Mouse (Mus musculus) forebrain, postnatal 0 days (tissue): Measurements from ENCODE around the gene Ttc16. TPM values are rescaled to one million over a fixed set of nuclear protein-coding genes. Genes with fewer than 3 reads are reported as not detected.

Experiments used
- ATAC-seq: fragments of 200-750 bp; cut with Nextera tagmentation; 2 replicates; pipeline ENCODE4 v1.8.0; 2017; ENCODE audit warnings: mild to moderate bottlenecking, moderate library complexity
- DNase-seq: peaks from one replicate; pipeline ENCODE4 v3.0.0-alpha.2; 2015
- H3K27ac ChIP-seq: fragments of 300-500 bp; sonication (generic); 2 replicates; pipeline ENCODE4 v1.5.1; 2014; ENCODE audit warnings: low read depth, mild to moderate bottlenecking, antibody characterized with exemption, low read length, moderate library complexity, mixed read lengths
- H3K27me3 ChIP-seq: fragments of 300-500 bp; sonication (generic); 2 replicates; pipeline ENCODE4 v1.6.1; 2014; ENCODE audit warnings: mild to moderate bottlenecking, low read length, mixed read lengths; ENCODE audit not compliant: insufficient read depth
- H3K36me3 ChIP-seq: fragments of 300-500 bp; sonication (generic); 2 replicates; pipeline ENCODE4 v1.6.1; 2014; ENCODE audit warnings: mild to moderate bottlenecking, moderate library complexity; ENCODE audit not compliant: insufficient read depth
- H3K4me1 ChIP-seq: fragments of 300-500 bp; sonication (generic); 2 replicates; pipeline ENCODE4 v1.6.1; 2014; ENCODE audit warnings: antibody characterized with exemption; ENCODE audit not compliant: insufficient read depth
- H3K4me2 ChIP-seq: fragments of 300-500 bp; sonication (generic); 2 replicates; pipeline ENCODE4 v1.6.1; 2014; ENCODE audit warnings: low read depth, mild to moderate bottlenecking, moderate library complexity
- H3K4me3 ChIP-seq: fragments of 300-500 bp; sonication (generic); 2 replicates; pipeline ENCODE4 v1.5.1; 2014; ENCODE audit warnings: low read depth, low read length, mixed read lengths
- H3K9ac ChIP-seq: fragments of 300-500 bp; sonication (generic); 2 replicates; pipeline ENCODE4 v1.6.1; 2014; ENCODE audit warnings: mild to moderate bottlenecking
- H3K9me3 ChIP-seq: fragments of 300-500 bp; sonication (generic); 2 replicates; pipeline ENCODE4 v1.6.1; 2016; ENCODE audit warnings: low read length
- CTCF ChIP-seq: sonication (generic); IDR thresholded peaks from 2 replicates; pipeline ENCODE4 v1.5.1; 2016; ENCODE audit warnings: antibody characterized with exemption, control low read depth, low read depth
- WGBS: fragments of 180-500 bp; shearing (Covaris S2); extraction: QIAGEN DNeasy Blood & Tissue Kit; methylation state at CpG from one replicate; pipeline ENCODE4 v1.1.7; 2014; 5-methylcytosine and 5-hydroxymethylcytosine counted together
- polyA plus RNA-seq: library from polyadenylated mRNA; unstranded; fragments of >200 nt; fragmentation: Nextera tagmentation; extraction: Ambion mirVana; gene quantifications from 2 replicates; pipeline ENCODE4 v1.2.1, GENCODE M21; 2015
- total RNA-seq: library from RNA; depleted of rRNA; stranded (reverse); fragments of >200 nt; gene quantifications from 2 replicates; pipeline ENCODE4 v1.2.3, GENCODE M21; 2014

Gene Ttc16
- total and polyA plus RNA-seq, 2 experiments from 2014 or later: 1.00 to 1.2 TPM

DNA sequence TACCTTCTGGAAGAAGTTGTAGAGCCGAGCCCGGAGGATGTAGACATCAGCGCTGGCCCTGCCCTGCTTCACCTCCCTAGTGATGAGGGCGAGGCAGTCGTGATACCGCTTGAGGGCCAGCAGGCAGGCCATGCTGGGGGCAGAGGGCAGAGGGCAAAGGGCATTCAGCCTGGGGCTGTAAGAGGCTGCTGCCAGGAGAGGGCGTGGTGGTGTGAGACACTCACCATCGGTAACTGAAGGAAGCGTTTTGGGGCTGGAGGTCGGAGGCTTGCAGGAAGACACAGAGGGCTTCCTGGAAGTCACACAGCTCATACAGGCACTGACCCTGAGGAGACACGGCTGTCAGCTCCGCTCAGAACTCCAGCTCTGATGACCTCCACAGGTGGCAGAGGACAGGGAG lies 3.5 kb downstream of the Ttc16 start:
- no peak for DNase-seq
- no peak overlapping the region for H3K4me3 ChIP-seq
- no peak overlapping the region for H3K27ac ChIP-seq
- 0 out of 2 replicates have a peak, but pooled peaks cover 9% of the 10 kb centered on the region for H3K4me1 ChIP-seq
- no peaks in the 10 kb centered on the region for H3K9me3 ChIP-seq
- no peak overlapping the region for H3K9ac ChIP-seq
- no peaks in the 10 kb centered on the region for H3K36me3 ChIP-seq
- no peak for ATAC-seq
- H3K27me3 ChIP-seq: no peaks in the 10 kb centered on the region
- TF ChIP-seq CTCF: no peak
- 37% methylated on average over 12 of the region's 12 CpGs for WGBS
- H3K4me2 ChIP-seq: no peak overlapping the region

DNA sequence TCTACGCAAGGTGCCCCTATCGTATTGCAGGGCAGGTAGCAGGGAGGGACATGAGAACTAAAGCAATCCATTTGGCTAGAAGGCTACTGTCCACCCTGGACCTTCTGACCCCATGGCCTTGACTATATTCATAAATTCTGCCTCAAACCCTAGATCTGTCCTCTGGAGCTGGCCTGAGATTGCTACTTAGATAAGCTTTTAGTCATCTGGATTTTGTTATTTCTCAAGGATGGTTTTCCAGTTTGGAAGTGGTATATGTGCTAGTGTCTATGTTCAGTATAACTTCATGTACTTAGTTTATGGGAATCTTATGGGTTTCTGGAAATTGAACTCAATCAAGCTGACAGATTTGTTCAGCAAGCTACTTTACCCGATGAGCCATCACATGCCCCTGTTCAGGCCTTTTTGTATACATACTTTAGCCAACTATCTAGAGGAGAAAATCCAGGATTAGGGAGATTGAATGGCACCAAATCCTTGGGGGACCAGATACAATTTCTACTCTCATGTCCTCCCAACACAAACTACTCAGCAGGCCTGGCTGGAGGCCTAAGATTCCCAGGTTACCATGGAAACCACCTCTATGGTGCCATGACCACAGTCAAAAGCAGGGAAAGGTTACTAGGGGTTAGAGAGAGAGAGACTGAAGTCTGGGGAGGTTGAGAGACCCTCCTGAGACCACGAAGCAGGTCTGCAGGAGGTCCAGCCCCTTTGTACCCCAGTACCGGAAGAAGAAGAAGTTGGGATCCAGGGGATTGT lies 5.9 kb downstream of the Ttc16 start:
- no peaks in the 10 kb centered on the region for H3K36me3 ChIP-seq
- no peak for DNase-seq
- H3K4me3 ChIP-seq: no peak overlapping the region
- H3K27ac ChIP-seq: no peak overlapping the region
- H3K27me3 ChIP-seq: no peaks in the 10 kb centered on the region
- H3K9ac ChIP-seq: no peak overlapping the region
- TF ChIP-seq CTCF: no peak
- H3K9me3 ChIP-seq: no peaks in the 10 kb centered on the region
- H3K4me1 ChIP-seq: no peaks in the 10 kb centered on the region
- WGBS: 62% methylated on average over 5 of the region's 5 CpGs
- no peak for ATAC-seq
- H3K4me2 ChIP-seq: no peak overlapping the region

DNA sequence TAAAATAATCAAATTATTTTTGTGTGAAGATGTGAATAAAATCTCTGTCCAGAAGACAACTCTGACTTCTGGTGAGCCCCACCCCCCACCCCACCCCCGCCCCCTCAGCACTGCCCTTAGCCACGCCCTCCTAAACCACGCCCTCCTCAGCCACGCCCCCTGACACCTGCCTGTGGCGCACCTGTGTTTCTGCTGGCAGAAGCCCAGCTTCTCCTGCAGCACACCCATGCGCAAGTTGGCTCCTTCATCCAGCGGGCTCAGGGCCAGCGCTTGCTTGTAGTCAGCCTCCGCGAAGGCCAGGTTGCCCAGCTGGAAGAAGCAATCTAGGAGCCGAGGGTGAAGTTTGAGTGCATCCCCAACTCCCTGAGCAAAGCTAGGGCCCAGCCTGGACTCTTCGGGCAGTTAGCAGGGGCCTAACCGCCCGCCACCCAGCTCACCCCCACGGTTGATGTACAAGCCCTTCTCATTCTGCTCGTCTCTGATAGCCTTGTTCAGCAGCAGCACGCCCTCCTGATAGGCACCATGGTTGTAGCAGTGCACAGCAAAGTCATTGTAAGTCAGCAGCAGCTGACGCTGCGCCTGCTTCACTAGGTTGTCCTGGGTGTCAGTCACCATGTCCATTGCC lies 6.7 kb downstream of the Ttc16 start:
- no peak overlapping the region for H3K9ac ChIP-seq
- ATAC-seq (no peak), DNase-seq (no peak)
- no peak overlapping the region for H3K4me3 ChIP-seq
- no peaks in the 10 kb centered on the region for H3K27me3 ChIP-seq
- no peak for TF ChIP-seq CTCF
- no peaks in the 10 kb centered on the region for H3K9me3 ChIP-seq
- no peaks in the 10 kb centered on the region for H3K36me3 ChIP-seq
- H3K4me1 ChIP-seq: no peaks in the 10 kb centered on the region
- WGBS: 51% methylated on average over 19 of the region's 19 CpGs
- H3K4me2 ChIP-seq: no peak overlapping the region
- H3K27ac ChIP-seq: no peak overlapping the region

DNA sequence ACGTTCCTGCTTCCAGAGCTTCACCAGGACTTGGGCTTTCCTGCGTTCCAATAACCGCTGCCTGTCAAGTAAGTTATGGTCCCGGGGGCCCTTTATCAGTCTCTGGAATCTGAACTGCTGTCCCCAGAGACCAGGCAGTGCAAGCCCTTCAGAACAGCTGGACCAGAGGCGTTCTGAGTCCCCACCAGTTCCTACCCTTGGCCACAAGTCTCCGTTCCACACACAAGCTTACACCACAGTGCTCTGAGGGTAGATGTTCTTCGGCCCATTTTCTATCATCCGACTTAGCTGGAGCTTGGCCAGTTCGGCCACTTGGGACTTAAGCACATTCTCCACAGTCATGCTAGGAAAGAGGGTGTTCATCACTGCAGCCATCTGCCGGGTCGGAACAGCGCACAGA lies 8.2 kb downstream of the Ttc16 start:
- ATAC-seq: no peak
- no peak overlapping the region for H3K27ac ChIP-seq

DNA sequence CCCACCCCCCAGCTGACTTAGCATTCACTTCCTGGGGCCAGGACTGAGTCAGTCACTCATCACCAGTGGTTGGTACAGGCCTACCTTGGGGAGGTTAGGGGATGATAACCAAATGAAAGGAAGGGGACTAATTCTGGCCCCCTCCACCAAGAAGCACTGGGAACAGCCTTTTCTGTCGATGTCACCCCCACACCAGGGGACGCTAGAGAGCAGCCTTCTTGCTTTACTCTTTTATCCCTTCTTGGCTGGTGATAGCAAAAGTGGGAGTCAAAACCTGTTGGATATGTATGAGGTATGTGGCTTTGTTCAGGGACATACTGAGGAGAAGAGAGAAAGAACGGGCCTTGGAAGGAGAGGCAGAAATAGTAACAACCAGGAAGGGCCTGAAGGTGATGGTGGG lies 12.1 kb downstream of the Ttc16 start:
- peaks cover 34% of the 10 kb centered on the region for H3K36me3 ChIP-seq
- H3K27me3 ChIP-seq: no peaks in the 10 kb centered on the region
- no peak overlapping the region for H3K4me3 ChIP-seq
- H3K4me1 ChIP-seq: 0 out of 2 replicates have a peak, but pooled peaks cover under 1% of the 10 kb centered on the region
- no peaks in the 10 kb centered on the region for H3K9me3 ChIP-seq
- 83% methylated on average over 3 of the region's 3 CpGs for WGBS
- H3K4me2 ChIP-seq: no peak overlapping the region
- ATAC-seq (no peak), DNase-seq (no peak)
- TF ChIP-seq CTCF: peak; percentile 41
- no peak overlapping the region for H3K27ac ChIP-seq
- no peak overlapping the region for H3K9ac ChIP-seq

More for the DNA sequence above, 8.2 kb downstream of the Ttc16 start:
- H3K36me3 ChIP-seq: peaks cover 13% of the 10 kb centered on the region
- no peaks in the 10 kb centered on the region for H3K9me3 ChIP-seq
- no peak for DNase-seq
- H3K4me2 ChIP-seq: no peak overlapping the region
- H3K27me3 ChIP-seq: no peaks in the 10 kb centered on the region
- 85% methylated on average over 12 of the region's 12 CpGs for WGBS
- no peaks in the 10 kb centered on the region for H3K4me1 ChIP-seq
- no peak overlapping the region for H3K9ac ChIP-seq
- no peak overlapping the region for H3K4me3 ChIP-seq
- TF ChIP-seq CTCF: no peak

DNA sequence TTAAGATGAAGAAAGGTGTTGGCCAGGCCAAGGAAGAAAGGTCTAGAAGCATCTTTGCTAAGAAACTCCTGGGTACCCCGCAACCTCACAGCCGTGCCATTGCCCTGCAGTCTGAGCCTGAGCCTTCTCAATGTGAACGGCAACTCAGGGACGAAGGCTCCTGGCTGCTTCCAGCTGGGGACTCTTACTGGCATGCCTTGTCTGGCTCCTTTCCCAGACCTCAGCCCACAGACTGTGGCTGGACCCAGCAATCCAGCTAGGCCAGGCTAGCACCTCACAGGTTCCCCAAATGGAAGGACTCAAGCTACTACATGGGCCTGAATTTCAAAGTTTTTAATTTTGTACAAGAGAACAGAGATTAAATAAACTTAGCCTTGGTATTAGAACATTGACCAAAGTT lies 13.6 kb downstream of the Ttc16 start:
- Histone ChIP-seq H3K27me3 (no peaks in the 10 kb centered on the region), H3K4me1 (peaks cover 8% of the 10 kb centered on the region), H3K4me2 (no peak overlapping the region), H3K36me3 (peaks cover 34% of the 10 kb centered on the region), H3K9ac (no peak overlapping the region), H3K27ac (no peak overlapping the region), H3K9me3 (no peaks in the 10 kb centered on the region), H3K4me3 (no peak overlapping the region)
- ATAC-seq (no peak), DNase-seq (no peak)
- TF ChIP-seq CTCF: no peak
- WGBS: 69% methylated on average over 4 of the region's 4 CpGs

DNA sequence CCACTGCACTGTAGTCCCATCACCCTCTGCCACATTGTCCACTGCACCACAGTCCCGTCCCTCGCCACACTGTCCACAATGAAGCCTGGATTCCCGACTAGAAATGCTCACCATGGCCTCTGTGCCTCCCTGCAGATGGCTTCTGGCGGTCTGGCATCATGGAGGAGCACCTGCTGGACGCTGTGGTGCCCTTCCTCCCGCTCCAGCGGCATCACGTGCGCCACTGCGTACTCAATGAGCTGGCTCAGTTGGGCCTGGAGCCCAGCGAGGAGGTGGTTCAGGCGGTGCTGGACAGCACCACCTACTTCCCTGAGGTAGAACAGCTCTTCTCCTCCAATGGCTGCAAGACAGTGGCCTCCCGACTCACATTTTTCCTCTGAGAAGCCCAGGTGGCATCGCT lies 14.1 kb downstream of the Ttc16 start:
- H3K4me1 ChIP-seq: peaks cover 8% of the 10 kb centered on the region
- no peak overlapping the region for H3K4me2 ChIP-seq
- H3K4me3 ChIP-seq: no peak overlapping the region
- WGBS: 89% methylated on average over 14 of the region's 14 CpGs
- H3K9me3 ChIP-seq: no peaks in the 10 kb centered on the region
- no peaks in the 10 kb centered on the region for H3K27me3 ChIP-seq
- H3K36me3 ChIP-seq: peaks cover 34% of the 10 kb centered on the region
- no peak overlapping the region for H3K9ac ChIP-seq
- ATAC-seq (no peak), DNase-seq (no peak)
- TF ChIP-seq CTCF: no peak
- no peak overlapping the region for H3K27ac ChIP-seq
